Mouse (Mus musculus): ENCODE results near the gene Ppp5c. TPM values are rescaled to one million over a fixed set of nuclear protein-coding genes. Genes with fewer than 3 reads are reported as not detected.

Gene Ppp5c
- polyA plus RNA-seq, 1 experiment from 2014 or later, result 112 TPM

GRCm38 (mm10) chr7:17062845-17063244 is 35.1 kb upstream of the Ppp5c start:
- H3K4me1 ChIP-seq (ENCODE audit: control insufficient read depth, insufficient read depth, low read length), result peaks cover 22% of the 10 kb centered on the region
- no peaks in the 10 kb centered on the region for H3K9me3 ChIP-seq (ENCODE audit: control insufficient read depth, low read length)
- DNase-seq (peak; percentile 1), ATAC-seq (ENCODE audit: low FRiP score, low TSS enrichment) (peak; percentile 5; the same call in 1 of the 2 replicates)
- H3K9ac ChIP-seq (replicated peaks; ENCODE audit: low read length), result peak overlapping the region; percentile 39; the same call in 1 of the 2 replicates
- H3K27ac ChIP-seq (replicated peaks; ENCODE audit: low read depth, low read length), result no peak overlapping the region
- H3K27me3 ChIP-seq (ENCODE audit: control insufficient read depth, insufficient read depth, low read length), result peaks cover 16% of the 10 kb centered on the region
- H3K4me3 ChIP-seq (replicated peaks; ENCODE audit: low read depth, low read length), result peak overlapping the region; percentile 35
- H3K4me2 ChIP-seq (ENCODE audit: low read length), result peak overlapping the region; percentile 64
- WGBS, result 17% methylated on average over 11 of the region's 11 CpGs
- H3K36me3 ChIP-seq (ENCODE audit: control insufficient read depth, insufficient read depth, low read length), result no peaks in the 10 kb centered on the region

- H3K4me2 ChIP-seq (ENCODE audit: low read length), result peak within 1 kb of the TSS; percentile 64
- peaks cover 22% of the 10 kb centered on the region for H3K4me1 ChIP-seq (ENCODE audit: control insufficient read depth, insufficient read depth, low read length)
- DNase-seq, result peak; percentile 85
- peaks cover 16% of the 10 kb centered on the region for H3K27me3 ChIP-seq (ENCODE audit: control insufficient read depth, insufficient read depth, low read length)
- no peak within 1 kb of the TSS for H3K27ac ChIP-seq (replicated peaks; ENCODE audit: low read depth, low read length)
- peak; percentile 81 for ATAC-seq (ENCODE audit: low FRiP score, low TSS enrichment)
- no peaks in the 10 kb centered on the region for H3K9me3 ChIP-seq (ENCODE audit: control insufficient read depth, low read length)
- 0% methylated on average over 15 of the region's 15 CpGs for WGBS
- H3K4me3 ChIP-seq (replicated peaks; ENCODE audit: low read depth, low read length), result peak within 1 kb of the TSS; percentile 35
- no peaks in the 10 kb centered on the region for H3K36me3 ChIP-seq (ENCODE audit: control insufficient read depth, insufficient read depth, low read length)
- H3K9ac ChIP-seq (replicated peaks; ENCODE audit: low read length), result peak within 1 kb of the TSS; percentile 39; the same call in 1 of the 2 replicates
These were observed 34.7 kb upstream of the Ppp5c start, which contains the start of gene Hif3a for GRCm38 (mm10) chr7:17062389-17062788. Gene Hif3a (minus strand): TSS chr7:17062427.

- DNase-seq (peak; percentile 7), ATAC-seq (ENCODE audit: low FRiP score, low TSS enrichment) (no peak)
- Histone ChIP-seq H3K4me2 (ENCODE audit: low read length) (peak overlapping the region; percentile 64), H3K27ac (replicated peaks; ENCODE audit: low read depth, low read length) (no peak overlapping the region), H3K4me1 (ENCODE audit: control insufficient read depth, insufficient read depth, low read length) (peaks cover 31% of the 10 kb centered on the region), H3K36me3 (ENCODE audit: control insufficient read depth, insufficient read depth, low read length) (no peaks in the 10 kb centered on the region), H3K4me3 (replicated peaks; ENCODE audit: low read depth, low read length) (no peak overlapping the region), H3K9me3 (ENCODE audit: control insufficient read depth, low read length) (no peaks in the 10 kb centered on the region), H3K9ac (replicated peaks; ENCODE audit: low read length) (no peak overlapping the region), H3K27me3 (ENCODE audit: control insufficient read depth, insufficient read depth, low read length) (peaks cover 16% of the 10 kb centered on the region)
- 74% methylated on average over 22 of the region's 22 CpGs for WGBS
These were observed 33.3 kb upstream of the Ppp5c start for GRCm38 (mm10) chr7:17060782-17061605.

GRCm38 (mm10) chr7:17060031-17060781 is 32.5 kb upstream of the Ppp5c start:
- 44% methylated on average over 9 of the region's 9 CpGs for WGBS
- Histone ChIP-seq H3K4me2 (ENCODE audit: low read length) (peak overlapping the region; percentile 22; the same call in 1 of the 2 replicates), H3K4me1 (ENCODE audit: control insufficient read depth, insufficient read depth, low read length) (peaks cover 33% of the 10 kb centered on the region), H3K27me3 (ENCODE audit: control insufficient read depth, insufficient read depth, low read length) (peaks cover 16% of the 10 kb centered on the region), H3K36me3 (ENCODE audit: control insufficient read depth, insufficient read depth, low read length) (no peaks in the 10 kb centered on the region), H3K4me3 (replicated peaks; ENCODE audit: low read depth, low read length) (no peak overlapping the region), H3K9me3 (ENCODE audit: control insufficient read depth, low read length) (no peaks in the 10 kb centered on the region), H3K27ac (replicated peaks; ENCODE audit: low read depth, low read length) (no peak overlapping the region), H3K9ac (replicated peaks; ENCODE audit: low read length) (no peak overlapping the region)
- DNase-seq (peak; percentile 89), ATAC-seq (ENCODE audit: low FRiP score, low TSS enrichment) (no peak)

- no peak overlapping the region for H3K9ac ChIP-seq (replicated peaks; ENCODE audit: low read length)
- H3K4me1 ChIP-seq (ENCODE audit: control insufficient read depth, insufficient read depth, low read length), result peaks cover 33% of the 10 kb centered on the region
- 80% methylated on average over 3 of the region's 3 CpGs for WGBS
- ATAC-seq (ENCODE audit: low FRiP score, low TSS enrichment) (no peak), DNase-seq (no peak)
- 0 out of 2 replicates have a peak overlapping the region, but pooled peaks have one; percentile 20 for H3K27ac ChIP-seq (replicated peaks; ENCODE audit: low read depth, low read length)
- no peak overlapping the region for H3K4me3 ChIP-seq (replicated peaks; ENCODE audit: low read depth, low read length)
- H3K9me3 ChIP-seq (ENCODE audit: control insufficient read depth, low read length), result no peaks in the 10 kb centered on the region
- no peaks in the 10 kb centered on the region for H3K36me3 ChIP-seq (ENCODE audit: control insufficient read depth, insufficient read depth, low read length)
- H3K27me3 ChIP-seq (ENCODE audit: control insufficient read depth, insufficient read depth, low read length), result peaks cover 16% of the 10 kb centered on the region
- no peak overlapping the region for H3K4me2 ChIP-seq (ENCODE audit: low read length)
These were observed 31.7 kb upstream of the Ppp5c start for GRCm38 (mm10) chr7:17059463-17059844.

- H3K4me2 ChIP-seq (ENCODE audit: low read length), result peak overlapping the region; percentile 3; the same call in 1 of the 2 replicates
- H3K9me3 ChIP-seq (ENCODE audit: control insufficient read depth, low read length), result no peaks in the 10 kb centered on the region
- no peak overlapping the region for H3K4me3 ChIP-seq (replicated peaks; ENCODE audit: low read depth, low read length)
- 0 out of 2 replicates have a peak, but pooled peaks have one; percentile 5 for ATAC-seq (ENCODE audit: low FRiP score, low TSS enrichment)
- WGBS, result 38% methylated on average over 8 of the region's 8 CpGs
- no peaks in the 10 kb centered on the region for H3K36me3 ChIP-seq (ENCODE audit: control insufficient read depth, insufficient read depth, low read length)
- no peak overlapping the region for H3K9ac ChIP-seq (replicated peaks; ENCODE audit: low read length)
- peaks cover 33% of the 10 kb centered on the region for H3K4me1 ChIP-seq (ENCODE audit: control insufficient read depth, insufficient read depth, low read length)
- peak overlapping the region; percentile 61 for H3K27ac ChIP-seq (replicated peaks; ENCODE audit: low read depth, low read length)
- H3K27me3 ChIP-seq (ENCODE audit: control insufficient read depth, insufficient read depth, low read length), result peaks cover 16% of the 10 kb centered on the region
- peak; percentile 79 for DNase-seq
These were observed 31.2 kb upstream of the Ppp5c start for GRCm38 (mm10) chr7:17058816-17059462.

GRCm38 (mm10) chr7:17058071-17058689 is 30.5 kb upstream of the Ppp5c start:
- H3K9me3 ChIP-seq (ENCODE audit: control insufficient read depth, low read length), result no peaks in the 10 kb centered on the region
- H3K9ac ChIP-seq (replicated peaks; ENCODE audit: low read length), result 0 out of 2 replicates have a peak overlapping the region, but pooled peaks have one; percentile 1
- H3K4me2 ChIP-seq (ENCODE audit: low read length), result peak overlapping the region; percentile 3; the same call in 1 of the 2 replicates
- DNase-seq, result peak; percentile 54
- H3K4me1 ChIP-seq (ENCODE audit: control insufficient read depth, insufficient read depth, low read length), result peaks cover 33% of the 10 kb centered on the region
- peaks cover 13% of the 10 kb centered on the region for H3K27me3 ChIP-seq (ENCODE audit: control insufficient read depth, insufficient read depth, low read length)
- 3% methylated on average over 16 of the region's 16 CpGs for WGBS
- H3K27ac ChIP-seq (replicated peaks; ENCODE audit: low read depth, low read length), result peak overlapping the region; percentile 61
- H3K4me3 ChIP-seq (replicated peaks; ENCODE audit: low read depth, low read length), result no peak overlapping the region
- H3K36me3 ChIP-seq (ENCODE audit: control insufficient read depth, insufficient read depth, low read length), result no peaks in the 10 kb centered on the region
- ATAC-seq (ENCODE audit: low FRiP score, low TSS enrichment), result peak; percentile 13

All from midbrain, embryonic 14.5 days (tissue).